Mouse (Mus musculus) neural tube, embryonic 14.5 days (tissue): ENCODE data around the gene Ccdc27. TPM values are rescaled to one million over a fixed set of nuclear protein-coding genes. Genes with fewer than 3 reads are reported as not detected.

Source experiments
- ATAC-seq: fragments of 200-750 bp; cut with Nextera tagmentation; 2 replicates; pipeline ENCODE4 v1.8.0; 2017; ENCODE audit warnings: low read depth, mild to moderate bottlenecking, moderate TSS enrichment, moderate library complexity
- H3K27ac ChIP-seq: fragments of 300-500 bp; sonication (generic); 2 replicates; pipeline ENCODE4 v1.5.1; 2014; ENCODE audit warnings: low read depth, mild to moderate bottlenecking, control low read depth, low read length, moderate library complexity, mixed read lengths
- H3K27me3 ChIP-seq: fragments of 300-500 bp; sonication (generic); 2 replicates; pipeline ENCODE4 v1.6.1; 2014; ENCODE audit warnings: low read length; ENCODE audit not compliant: control insufficient read depth, insufficient read depth
- H3K36me3 ChIP-seq: fragments of 300-500 bp; sonication (generic); 2 replicates; pipeline ENCODE4 v1.6.1; 2014; ENCODE audit warnings: low read length, mixed read lengths; ENCODE audit not compliant: control insufficient read depth, insufficient read depth
- H3K4me1 ChIP-seq: fragments of 300-500 bp; sonication (generic); 2 replicates; pipeline ENCODE4 v1.6.1; 2014; ENCODE audit warnings: low read length; ENCODE audit not compliant: control insufficient read depth, insufficient read depth
- H3K4me2 ChIP-seq: fragments of 300-500 bp; sonication (generic); 2 replicates; pipeline ENCODE4 v1.6.1; 2014; ENCODE audit warnings: mild to moderate bottlenecking, low read depth, low read length, control low read depth
- H3K4me3 ChIP-seq: fragments of 300-500 bp; sonication (generic); 2 replicates; pipeline ENCODE4 v1.5.1; 2014; ENCODE audit warnings: low read depth, low read length, control low read depth, mixed read lengths
- H3K9ac ChIP-seq: fragments of 300-500 bp; sonication (generic); replicated peaks from 2 replicates; pipeline ENCODE4 v1.6.1; 2014; ENCODE audit warnings: low read depth, mild to moderate bottlenecking, control low read depth, low read length, mixed read lengths
- H3K9me3 ChIP-seq: fragments of 300-500 bp; sonication (generic); 2 replicates; pipeline ENCODE4 v1.6.1; 2016; ENCODE audit warnings: low read length; ENCODE audit not compliant: control insufficient read depth
- WGBS: fragments of 180-500 bp; shearing (Covaris S2); extraction: QIAGEN DNeasy Blood & Tissue Kit; methylation state at CpG from one replicate; pipeline ENCODE4 v1.1.7; 2014; 5-methylcytosine and 5-hydroxymethylcytosine counted together
- polyA plus RNA-seq: library from polyadenylated mRNA; unstranded; fragments of >200 nt; fragmentation: Nextera tagmentation; extraction: Ambion mirVana; gene quantifications from 2 replicates; pipeline ENCODE4 v1.2.1, GENCODE M21; 2014

Gene Ccdc27
- polyA plus RNA-seq, 1 experiment from 2014 or later = not detected

- WGBS = 63% methylated on average over 5 of the region's 5 CpGs
- no peak overlapping the region for H3K9ac ChIP-seq
- no peaks in the 10 kb centered on the region for H3K4me1 ChIP-seq
- no peak overlapping the region for H3K4me3 ChIP-seq
- H3K36me3 ChIP-seq = no peaks in the 10 kb centered on the region
- H3K9me3 ChIP-seq = no peaks in the 10 kb centered on the region
- no peaks in the 10 kb centered on the region for H3K27me3 ChIP-seq
- H3K27ac ChIP-seq = no peak overlapping the region
- H3K4me2 ChIP-seq = no peak overlapping the region
- no peak for ATAC-seq
Observed at GRCm38 (mm10) chr4:154045837-154046236, 3.4 kb upstream of the Ccdc27 start.

GRCm38 (mm10) chr4:154037123-154037522 lies 5.4 kb downstream of the Ccdc27 start:
- no peaks in the 10 kb centered on the region for H3K36me3 ChIP-seq
- H3K9ac ChIP-seq = no peak overlapping the region
- H3K27me3 ChIP-seq = no peaks in the 10 kb centered on the region
- H3K4me1 ChIP-seq = no peaks in the 10 kb centered on the region
- H3K4me3 ChIP-seq = no peak overlapping the region
- WGBS = 50% methylated on average over 3 of the region's 3 CpGs
- no peak overlapping the region for H3K4me2 ChIP-seq
- no peak for ATAC-seq
- H3K27ac ChIP-seq = no peak overlapping the region
- H3K9me3 ChIP-seq = no peaks in the 10 kb centered on the region

- H3K27ac ChIP-seq = no peak overlapping the region
- H3K27me3 ChIP-seq = 0 out of 2 replicates have a peak, but pooled peaks cover 2% of the 10 kb centered on the region
- H3K4me2 ChIP-seq = no peak overlapping the region
- peaks cover 11% of the 10 kb centered on the region; the same call in 1 of the 2 replicates for H3K4me1 ChIP-seq
- ATAC-seq = no peak
- H3K9ac ChIP-seq = no peak overlapping the region
- no peaks in the 10 kb centered on the region for H3K36me3 ChIP-seq
- no peak overlapping the region for H3K4me3 ChIP-seq
- H3K9me3 ChIP-seq = no peaks in the 10 kb centered on the region
Observed at GRCm38 (mm10) chr4:154028646-154029045, 13.8 kb downstream of the Ccdc27 start.

- H3K4me3 ChIP-seq = no peak overlapping the region
- H3K9me3 ChIP-seq = no peaks in the 10 kb centered on the region
- WGBS = 83% methylated on average over 7 of the region's 7 CpGs
- no peak overlapping the region for H3K9ac ChIP-seq
- H3K4me1 ChIP-seq = peaks cover 12% of the 10 kb centered on the region; the same call in 1 of the 2 replicates
- 0 out of 2 replicates have a peak, but pooled peaks cover 2% of the 10 kb centered on the region for H3K27me3 ChIP-seq
- ATAC-seq = no peak
- H3K4me2 ChIP-seq = no peak overlapping the region
- no peaks in the 10 kb centered on the region for H3K36me3 ChIP-seq
- H3K27ac ChIP-seq = no peak overlapping the region
Observed at GRCm38 (mm10) chr4:154028066-154028465, 14.4 kb downstream of the Ccdc27 start.

GRCm38 (mm10) chr4:154026441-154026761 lies 16.1 kb downstream of the Ccdc27 start:
- Histone ChIP-seq H3K9ac (0 out of 2 replicates have a peak overlapping the region, but pooled peaks have one; percentile 32), H3K27ac (no peak overlapping the region), H3K4me3 (peak overlapping the region; percentile 14; the same call in 1 of the 2 replicates), H3K27me3 (0 out of 2 replicates have a peak, but pooled peaks cover 2% of the 10 kb centered on the region), H3K4me2 (peak overlapping the region; percentile 41), H3K36me3 (peaks cover 5% of the 10 kb centered on the region; the same call in 1 of the 2 replicates), H3K4me1 (peaks cover 12% of the 10 kb centered on the region; the same call in 1 of the 2 replicates), H3K9me3 (no peaks in the 10 kb centered on the region)
- WGBS = 29% methylated on average over 2 of the region's 2 CpGs
- ATAC-seq = no peak

- H3K27ac ChIP-seq = no peak within 1 kb of the TSS
- 3% methylated on average over 31 of the region's 33 CpGs for WGBS
- H3K4me2 ChIP-seq = peak within 1 kb of the TSS; percentile 41
- H3K9ac ChIP-seq = peak within 1 kb of the TSS; percentile 32; the same call in 1 of the 2 replicates
- H3K27me3 ChIP-seq = 0 out of 2 replicates have a peak, but pooled peaks cover 2% of the 10 kb centered on the region
- H3K4me1 ChIP-seq = peaks cover 12% of the 10 kb centered on the region; the same call in 1 of the 2 replicates
- ATAC-seq = peak; percentile 64
- no peaks in the 10 kb centered on the region for H3K9me3 ChIP-seq
- peaks cover 10% of the 10 kb centered on the region for H3K36me3 ChIP-seq
- H3K4me3 ChIP-seq = peak within 1 kb of the TSS; percentile 14
Observed at GRCm38 (mm10) chr4:154025641-154026440, 16.6 kb downstream of the Ccdc27 start, which contains the start of gene Smim1. TSS of gene Smim1 (minus strand) at chr4:154026230.

- peaks cover 20% of the 10 kb centered on the region for H3K36me3 ChIP-seq
- no peaks in the 10 kb centered on the region for H3K9me3 ChIP-seq
- 41% methylated on average over 17 of the region's 17 CpGs for WGBS
- no peak for ATAC-seq
- H3K4me3 ChIP-seq = peak overlapping the region; percentile 14
- no peak overlapping the region for H3K9ac ChIP-seq
- H3K4me1 ChIP-seq = peaks cover 12% of the 10 kb centered on the region; the same call in 1 of the 2 replicates
- H3K27ac ChIP-seq = no peak overlapping the region
- H3K27me3 ChIP-seq = 0 out of 2 replicates have a peak, but pooled peaks cover 2% of the 10 kb centered on the region
- peak overlapping the region; percentile 41; the same call in 1 of the 2 replicates for H3K4me2 ChIP-seq
Observed at GRCm38 (mm10) chr4:154024729-154025521, 17.6 kb downstream of the Ccdc27 start.

GRCm38 (mm10) chr4:154023754-154024601 lies 18.5 kb downstream of the Ccdc27 start:
- Histone ChIP-seq H3K4me3 (no peak overlapping the region), H3K36me3 (peaks cover 27% of the 10 kb centered on the region), H3K9me3 (no peaks in the 10 kb centered on the region), H3K4me1 (peaks cover 12% of the 10 kb centered on the region; the same call in 1 of the 2 replicates), H3K4me2 (no peak overlapping the region), H3K27ac (no peak overlapping the region), H3K9ac (0 out of 2 replicates have a peak overlapping the region, but pooled peaks have one; percentile 3), H3K27me3 (0 out of 2 replicates have a peak, but pooled peaks cover 2% of the 10 kb centered on the region)
- ATAC-seq = no peak
- WGBS = 30% methylated on average over 8 of the region's 8 CpGs
